Mouse (Mus musculus) megakaryocyte, embryonic 14.5 days (primary cell): ENCODE results near the gene Afm.

Experiments
- FLI1 ChIP-seq: IDR thresholded peaks from 2 replicates; pipeline ENCODE4 v1.6.1; 2012; ENCODE audit warnings: low read length, inconsistent platforms, mixed read lengths
- GATA1 ChIP-seq: IDR thresholded peaks from 3 replicates; pipeline ENCODE4 v1.6.1; 2012; ENCODE audit warnings: mixed read lengths, low read length, inconsistent platforms, borderline replicate concordance

DNA sequence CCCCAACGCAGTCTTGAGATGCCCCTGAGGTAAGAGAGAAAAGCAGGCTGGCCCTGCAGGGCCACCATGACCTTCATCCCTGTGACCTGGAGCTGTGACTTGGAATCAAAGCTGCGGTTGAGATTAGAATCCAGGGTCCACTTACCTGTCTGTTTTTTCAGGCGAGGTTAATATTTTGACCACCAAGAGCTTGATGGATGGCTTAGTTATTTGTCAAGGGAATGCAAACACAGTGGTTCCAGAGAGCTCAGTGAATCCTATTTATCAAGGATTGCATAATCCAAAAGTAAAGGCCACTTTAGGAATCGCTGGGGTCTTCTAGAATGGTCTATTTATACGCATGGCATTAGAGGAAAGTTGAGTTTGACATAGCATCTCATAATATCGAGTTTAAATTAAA lies 63.4 kb downstream of the Afm start:
- TF ChIP-seq GATA1 (no peak), FLI1 (no peak)
